Mouse (Mus musculus): ENCODE data around the gene Gsap. TPM values are rescaled to one million over a fixed set of nuclear protein-coding genes. Genes with fewer than 3 reads are reported as not detected.

Gsap gene
- polyA plus RNA-seq, 1 experiment from 2014 or later = 3.8 TPM

GRCm38 (mm10) chr5:21188435-21188834, 2.4 kb downstream of the Gsap start:
- 23% methylated on average over 3 of the region's 3 CpGs for WGBS

DNA sequence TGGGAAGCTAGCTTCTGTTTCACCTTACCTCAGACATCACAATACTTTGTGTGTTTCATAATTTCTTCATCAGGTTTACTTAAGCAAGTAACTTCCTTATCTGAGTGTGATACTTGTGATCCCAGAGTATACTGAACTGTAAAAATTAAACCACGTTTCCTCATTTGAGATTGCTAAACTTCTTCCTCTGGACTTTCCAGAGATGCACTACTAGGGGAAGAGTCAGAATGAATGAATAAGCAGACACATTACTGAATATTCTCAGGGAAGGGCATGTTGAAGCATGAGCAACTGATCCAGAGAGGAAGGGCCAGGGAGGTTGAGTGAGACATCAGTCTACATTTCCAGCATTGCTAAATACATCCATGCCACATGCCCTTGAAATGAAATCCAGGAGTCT, 3.0 kb downstream of the Gsap start:
- H3K36me3 ChIP-seq = no peaks in the 10 kb centered on the region; the same call in 1 of the 2 replicates
- H3K9ac ChIP-seq = no peak overlapping the region
- no peak overlapping the region for H3K27ac ChIP-seq
- H3K4me3 ChIP-seq = no peak overlapping the region
- 0 out of 2 replicates have a peak, but pooled peaks cover 8% of the 10 kb centered on the region for H3K27me3 ChIP-seq
- WGBS = 83% methylated on average over 1 of the region's 1 CpGs
- no peak overlapping the region for H3K4me2 ChIP-seq (replicated peaks)
- peaks cover 14% of the 10 kb centered on the region for H3K9me3 ChIP-seq
- peaks cover 14% of the 10 kb centered on the region; the same call in 1 of the 2 replicates for H3K4me1 ChIP-seq
- no peak for ATAC-seq (ENCODE audit: low FRiP score, low read depth)

More at GRCm38 (mm10) chr5:21188435-21188834, 2.4 kb downstream of the Gsap start:
- Histone ChIP-seq H3K4me2 (replicated peaks) (no peak overlapping the region), H3K9ac (no peak overlapping the region), H3K27ac (no peak overlapping the region), H3K36me3 (no peaks in the 10 kb centered on the region; the same call in 1 of the 2 replicates), H3K4me1 (peaks cover 14% of the 10 kb centered on the region; the same call in 1 of the 2 replicates), H3K4me3 (no peak overlapping the region), H3K27me3 (0 out of 2 replicates have a peak, but pooled peaks cover 8% of the 10 kb centered on the region), H3K9me3 (peaks cover 11% of the 10 kb centered on the region)
- no peak for ATAC-seq (ENCODE audit: low FRiP score, low read depth)

DNA sequence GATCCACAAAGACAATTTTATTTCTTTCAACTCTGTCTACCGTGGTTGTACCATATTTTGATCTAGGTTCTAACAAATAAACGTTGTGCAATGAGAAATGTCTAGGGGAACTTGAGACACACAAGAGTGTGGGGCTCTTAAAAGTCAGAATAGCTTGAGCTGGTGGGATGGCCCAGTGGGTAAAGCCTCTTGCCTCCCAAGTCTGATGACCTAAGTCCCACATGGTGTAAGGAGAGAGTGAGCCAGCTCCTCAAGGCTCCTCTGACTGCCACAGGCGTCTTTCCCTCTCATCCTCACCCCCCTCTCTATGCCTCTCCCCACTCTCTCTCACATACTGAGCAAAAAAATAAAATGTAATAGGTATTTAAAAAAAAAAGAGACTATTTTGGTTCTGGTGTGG, 3.4 kb downstream of the Gsap start:
- WGBS = 66% methylated on average over 3 of the region's 3 CpGs
- no peak overlapping the region for H3K27ac ChIP-seq
- peaks cover 14% of the 10 kb centered on the region; the same call in 1 of the 2 replicates for H3K4me1 ChIP-seq
- no peak overlapping the region for H3K4me2 ChIP-seq (replicated peaks)
- no peak overlapping the region for H3K4me3 ChIP-seq
- H3K9me3 ChIP-seq = peaks cover 14% of the 10 kb centered on the region
- 0 out of 2 replicates have a peak, but pooled peaks cover 8% of the 10 kb centered on the region for H3K27me3 ChIP-seq
- no peak overlapping the region for H3K9ac ChIP-seq
- H3K36me3 ChIP-seq = no peaks in the 10 kb centered on the region; the same call in 1 of the 2 replicates
- no peak for ATAC-seq (ENCODE audit: low FRiP score, low read depth)

- Histone ChIP-seq H3K36me3 (no peaks in the 10 kb centered on the region), H3K4me1 (0 out of 2 replicates have a peak, but pooled peaks cover 3% of the 10 kb centered on the region), H3K9me3 (no peaks in the 10 kb centered on the region; the same call in 1 of the 2 replicates), H3K4me2 (replicated peaks) (no peak overlapping the region), H3K27ac (no peak overlapping the region), H3K4me3 (no peak overlapping the region), H3K27me3 (no peaks in the 10 kb centered on the region), H3K9ac (no peak overlapping the region)
- 78% methylated on average over 1 of the region's 1 CpGs for WGBS
- no peak for ATAC-seq (ENCODE audit: low FRiP score, low read depth)
These were observed 17.4 kb downstream of the Gsap start for GRCm38 (mm10) chr5:21203504-21203903.

GRCm38 (mm10) chr5:21204157-21204556, 18.1 kb downstream of the Gsap start:
- Histone ChIP-seq H3K27ac (no peak overlapping the region), H3K4me2 (replicated peaks) (no peak overlapping the region), H3K27me3 (no peaks in the 10 kb centered on the region), H3K9me3 (no peaks in the 10 kb centered on the region; the same call in 1 of the 2 replicates), H3K36me3 (no peaks in the 10 kb centered on the region), H3K4me3 (no peak overlapping the region), H3K4me1 (0 out of 2 replicates have a peak, but pooled peaks cover 3% of the 10 kb centered on the region), H3K9ac (no peak overlapping the region)
- WGBS = 92% methylated on average over 3 of the region's 3 CpGs
- no peak for ATAC-seq (ENCODE audit: low FRiP score, low read depth)

DNA sequence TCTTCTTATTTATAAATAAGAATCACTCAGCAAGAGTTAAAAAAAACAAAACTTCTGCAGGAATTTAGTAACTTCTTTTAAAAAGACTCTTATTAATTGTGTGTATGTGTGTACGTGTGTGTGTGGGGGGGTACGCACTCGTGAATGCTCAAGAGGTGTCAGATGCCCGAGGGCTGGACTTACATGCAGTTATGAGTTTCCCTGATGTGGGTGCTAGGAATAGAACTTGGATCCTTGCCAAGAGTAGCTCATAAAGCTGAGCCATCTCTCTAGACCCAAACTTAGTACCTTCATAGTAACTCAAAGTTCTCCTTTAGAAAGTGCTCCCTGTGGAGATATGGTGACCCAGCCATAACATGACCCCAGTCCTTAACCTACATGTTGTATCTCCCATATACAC, 20.0 kb downstream of the Gsap start:
- Histone ChIP-seq H3K9me3 (no peaks in the 10 kb centered on the region), H3K4me2 (replicated peaks) (no peak overlapping the region), H3K4me1 (0 out of 2 replicates have a peak, but pooled peaks cover 3% of the 10 kb centered on the region), H3K36me3 (no peaks in the 10 kb centered on the region), H3K27me3 (no peaks in the 10 kb centered on the region), H3K9ac (no peak overlapping the region), H3K4me3 (no peak overlapping the region), H3K27ac (no peak overlapping the region)
- 40% methylated on average over 4 of the region's 4 CpGs for WGBS
- ATAC-seq (ENCODE audit: low FRiP score, low read depth) = no peak

- H3K27me3 ChIP-seq = no peaks in the 10 kb centered on the region
- H3K4me2 ChIP-seq (replicated peaks) = no peak overlapping the region
- WGBS = 80% methylated on average over 1 of the region's 1 CpGs
- H3K4me3 ChIP-seq = no peak overlapping the region
- H3K9ac ChIP-seq = no peak overlapping the region
- no peaks in the 10 kb centered on the region for H3K9me3 ChIP-seq
- H3K27ac ChIP-seq = no peak overlapping the region
- H3K36me3 ChIP-seq = no peaks in the 10 kb centered on the region
- ATAC-seq (ENCODE audit: low FRiP score, low read depth) = no peak
- H3K4me1 ChIP-seq = no peaks in the 10 kb centered on the region
These were observed 25.4 kb downstream of the Gsap start for GRCm38 (mm10) chr5:21211406-21211805.

- H3K4me3 ChIP-seq = no peak overlapping the region
- no peaks in the 10 kb centered on the region for H3K36me3 ChIP-seq
- H3K9ac ChIP-seq = no peak overlapping the region
- no peaks in the 10 kb centered on the region for H3K27me3 ChIP-seq
- 93% methylated on average over 3 of the region's 3 CpGs for WGBS
- no peak overlapping the region for H3K4me2 ChIP-seq (replicated peaks)
- no peak overlapping the region for H3K27ac ChIP-seq
- H3K4me1 ChIP-seq = no peaks in the 10 kb centered on the region
- no peak for ATAC-seq (ENCODE audit: low FRiP score, low read depth)
- no peaks in the 10 kb centered on the region for H3K9me3 ChIP-seq
These were observed 26.9 kb downstream of the Gsap start for GRCm38 (mm10) chr5:21212933-21213332.

DNA sequence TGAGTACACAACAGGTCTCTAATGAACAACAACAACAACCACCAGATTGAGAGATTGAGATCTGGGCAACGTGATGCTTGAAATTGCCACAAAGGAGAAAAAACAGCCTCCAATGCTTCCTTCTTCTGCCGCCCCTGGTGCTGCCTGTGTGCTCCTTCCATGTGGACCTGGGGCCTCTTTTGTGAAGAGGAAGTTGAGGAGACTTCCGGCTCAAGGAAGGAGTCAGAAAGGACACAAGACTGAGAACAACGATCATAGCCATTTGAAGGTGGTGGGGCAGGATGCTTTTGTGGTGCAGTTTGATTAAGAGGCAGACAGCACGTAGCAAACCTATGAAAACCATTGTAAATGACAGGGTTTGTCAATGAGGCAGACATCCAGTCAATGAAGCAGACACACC, 27.7 kb downstream of the Gsap start:
- WGBS = 84% methylated on average over 5 of the region's 5 CpGs

DNA sequence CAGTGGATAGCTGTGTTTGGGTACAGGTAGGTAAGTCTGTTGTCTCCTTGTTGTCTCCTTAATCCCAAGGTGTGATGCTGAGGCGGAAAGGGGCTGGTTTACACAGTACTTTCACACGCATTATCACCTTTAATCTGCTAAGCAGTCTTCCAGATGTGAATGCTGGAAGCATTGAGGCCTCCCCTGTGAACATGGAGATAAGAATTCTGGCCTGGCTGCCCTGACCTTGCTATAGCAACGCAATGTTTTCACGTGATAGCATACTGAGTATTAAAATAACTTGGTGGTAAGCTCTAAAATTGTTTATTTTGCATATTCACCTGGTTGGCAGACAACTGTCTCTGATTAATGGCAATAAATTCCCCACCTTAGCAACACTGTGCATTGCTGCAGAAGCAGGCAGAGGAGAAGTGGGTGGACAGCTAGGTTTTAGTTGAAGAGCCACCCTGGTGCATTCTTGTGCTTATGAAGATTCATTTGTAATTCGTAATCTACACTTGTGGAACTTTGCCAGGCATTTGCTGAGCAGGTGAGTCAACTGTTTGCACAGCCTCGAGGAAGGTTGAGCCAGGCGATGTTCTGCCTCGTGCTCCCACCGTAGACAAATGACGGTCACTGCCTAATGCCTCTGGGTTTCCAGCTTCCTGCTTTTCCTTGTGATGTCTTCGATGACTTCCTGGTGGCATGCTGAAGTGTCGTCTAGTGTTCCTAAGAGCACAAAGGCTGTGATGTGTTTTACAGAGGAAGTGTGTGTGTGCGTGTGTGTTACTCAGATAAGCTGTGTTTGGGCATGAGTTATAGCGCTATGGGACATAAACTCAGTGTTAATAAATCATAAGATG, 31.6 kb downstream of the Gsap start:
- 76% methylated on average over 14 of the region's 14 CpGs for WGBS
- no peaks in the 10 kb centered on the region for H3K9me3 ChIP-seq
- H3K4me2 ChIP-seq (replicated peaks) = no peak overlapping the region
- H3K4me3 ChIP-seq = no peak overlapping the region
- no peaks in the 10 kb centered on the region for H3K4me1 ChIP-seq
- H3K27ac ChIP-seq = no peak overlapping the region
- no peak overlapping the region for H3K9ac ChIP-seq
- ATAC-seq (ENCODE audit: low FRiP score, low read depth) = no peak
- H3K36me3 ChIP-seq = no peaks in the 10 kb centered on the region
- H3K27me3 ChIP-seq = no peaks in the 10 kb centered on the region

More for the DNA sequence above, 27.7 kb downstream of the Gsap start:
- Histone ChIP-seq H3K9ac (no peak overlapping the region), H3K9me3 (no peaks in the 10 kb centered on the region), H3K4me2 (replicated peaks) (no peak overlapping the region), H3K27me3 (no peaks in the 10 kb centered on the region), H3K4me3 (no peak overlapping the region), H3K27ac (no peak overlapping the region), H3K36me3 (no peaks in the 10 kb centered on the region), H3K4me1 (no peaks in the 10 kb centered on the region)
- no peak for ATAC-seq (ENCODE audit: low FRiP score, low read depth)

DNA sequence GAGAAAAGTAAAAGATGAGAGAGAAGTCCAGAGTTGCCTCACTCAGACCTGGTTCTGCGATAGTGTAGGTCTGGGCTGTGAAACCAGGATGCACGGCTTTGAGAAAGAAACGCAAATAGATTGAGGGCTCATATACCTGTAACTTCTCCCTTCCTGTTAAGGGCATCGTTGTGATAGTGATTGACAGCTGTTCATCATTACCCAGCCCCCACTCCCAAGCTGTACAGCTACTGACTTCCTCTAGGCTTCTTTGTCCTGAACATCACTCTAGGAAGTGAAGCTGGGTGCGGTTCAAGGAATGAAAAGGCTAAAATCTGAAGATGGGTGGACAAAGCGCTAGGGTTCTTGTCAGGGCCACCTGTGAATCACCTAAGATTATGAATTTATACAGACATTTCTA, 46.8 kb downstream of the Gsap start:
- H3K27me3 ChIP-seq = no peaks in the 10 kb centered on the region
- H3K4me1 ChIP-seq = 0 out of 2 replicates have a peak, but pooled peaks cover 3% of the 10 kb centered on the region
- H3K27ac ChIP-seq = no peak overlapping the region
- no peak overlapping the region for H3K4me3 ChIP-seq
- H3K4me2 ChIP-seq (replicated peaks) = no peak overlapping the region
- H3K9me3 ChIP-seq = no peaks in the 10 kb centered on the region
- WGBS = 92% methylated on average over 6 of the region's 6 CpGs
- no peaks in the 10 kb centered on the region for H3K36me3 ChIP-seq
- no peak for ATAC-seq (ENCODE audit: low FRiP score, low read depth)
- no peak overlapping the region for H3K9ac ChIP-seq

- no peaks in the 10 kb centered on the region for H3K36me3 ChIP-seq
- no peak overlapping the region for H3K4me3 ChIP-seq
- no peaks in the 10 kb centered on the region for H3K27me3 ChIP-seq
- H3K27ac ChIP-seq = no peak overlapping the region
- H3K9ac ChIP-seq = no peak overlapping the region
- 79% methylated on average over 1 of the region's 1 CpGs for WGBS
- peaks cover 22% of the 10 kb centered on the region for H3K4me1 ChIP-seq
- no peaks in the 10 kb centered on the region for H3K9me3 ChIP-seq
- ATAC-seq (ENCODE audit: low FRiP score, low read depth) = no peak
- H3K4me2 ChIP-seq (replicated peaks) = no peak overlapping the region
These were observed 58.5 kb downstream of the Gsap start for GRCm38 (mm10) chr5:21244575-21244974.
